Mouse (Mus musculus) myocyte (in vitro differentiated cells): ENCODE data around the gene Ryr2. TPM values are rescaled to one million over a fixed set of nuclear protein-coding genes. Genes with fewer than 3 reads are reported as not detected.

Source experiments
- H3K27me3 ChIP-seq: one replicate; pipeline ENCODE4 v1.6.1; 2011; ENCODE audit not compliant: control insufficient read depth, insufficient read depth, insufficient read length
- H3K36me3 ChIP-seq: one replicate; pipeline ENCODE4 v1.6.1; 2011; ENCODE audit not compliant: control insufficient read depth, insufficient read depth
- H3K4me2 ChIP-seq: one replicate; pipeline ENCODE4 v1.6.1; 2011; ENCODE audit warnings: low read depth, control low read depth
- H3K4me3 ChIP-seq: one replicate; pipeline ENCODE4 v1.5.1; 2011; ENCODE audit warnings: mild to moderate bottlenecking, control low read depth, moderate library complexity
- H3K79me2 ChIP-seq: one replicate; pipeline ENCODE4 v1.6.1; 2011; ENCODE audit not compliant: control insufficient read depth, insufficient read depth
- H3ac ChIP-seq: one replicate; pipeline ENCODE4 v1.6.1; 2011; ENCODE audit not compliant: control insufficient read depth, insufficient read length
- CEBPB ChIP-seq: IDR thresholded peaks from 2 replicates; pipeline ENCODE4 v1.6.1; 2011; ENCODE audit warnings: mild to moderate bottlenecking, moderate library complexity; ENCODE audit not compliant: poor library complexity, insufficient read depth, severe bottlenecking
- E2F4 ChIP-seq: IDR thresholded peaks from one replicate; pipeline ENCODE4 v1.6.1; 2011; ENCODE audit warnings: mild to moderate bottlenecking, control low read depth, moderate library complexity; ENCODE audit not compliant: insufficient read depth
- MAX ChIP-seq: IDR thresholded peaks from one replicate; pipeline ENCODE4 v1.6.1; 2011; ENCODE audit warnings: low read depth, mild to moderate bottlenecking, control low read depth
- MYOD1 ChIP-seq, 3 experiments: IDR thresholded peaks; one replicate each; pipeline ENCODE4 v1.6.1; 2011; ENCODE audit warnings: control low read depth in 2 of 3, low read depth in 2 of 3, mild to moderate bottlenecking in 2 of 3, moderate library complexity in 1 of 3; ENCODE audit not compliant: insufficient read length in 2 of 3, control insufficient read depth in 1 of 3
- MYOG ChIP-seq, 3 experiments: IDR thresholded peaks; one replicate each; pipeline ENCODE4 v1.6.1; 2011; ENCODE audit warnings: control low read depth in 2 of 3, low read depth in 2 of 3, mild to moderate bottlenecking in 2 of 3; ENCODE audit not compliant: insufficient read length in 2 of 3, control insufficient read depth in 1 of 3, insufficient read depth in 1 of 3
- POLR2A ChIP-seq: IDR thresholded peaks from one replicate; pipeline ENCODE4 v1.6.1; 2011; ENCODE audit warnings: low read depth, mild to moderate bottlenecking, control low read depth, moderate library complexity; ENCODE audit not compliant: insufficient read length
- POLR2AphosphoS2 ChIP-seq: IDR thresholded peaks from one replicate; pipeline ENCODE4 v1.6.1; 2011; ENCODE audit warnings: low read depth, control low read depth; ENCODE audit not compliant: insufficient read length
- REST ChIP-seq: IDR thresholded peaks from one replicate; pipeline ENCODE4 v1.6.1; 2011; ENCODE audit warnings: mild to moderate bottlenecking, control low read depth, moderate library complexity; ENCODE audit not compliant: insufficient read depth, insufficient read length
- SRF ChIP-seq: IDR thresholded peaks from one replicate; pipeline ENCODE4 v1.6.1; 2011; ENCODE audit warnings: low read depth; ENCODE audit not compliant: control insufficient read depth, insufficient read length
- TCF12 ChIP-seq: IDR thresholded peaks from one replicate; pipeline ENCODE4 v1.6.1; 2011; ENCODE audit warnings: mild to moderate bottlenecking, control low read depth; ENCODE audit not compliant: poor library complexity, insufficient read depth, severe bottlenecking
- TCF3 ChIP-seq: IDR thresholded peaks from one replicate; pipeline ENCODE4 v1.6.1; 2011; ENCODE audit warnings: low read depth, control low read depth; ENCODE audit not compliant: insufficient read length
- USF1 ChIP-seq: IDR thresholded peaks from one replicate; pipeline ENCODE4 v1.6.1; 2011; ENCODE audit warnings: low read depth, mild to moderate bottlenecking, control low read depth, moderate library complexity
- polyA plus RNA-seq: library from polyadenylated mRNA; unstranded; fragments of >200 nt; fragmentation: generic; extraction: Trizol; gene quantifications from one replicate; pipeline ENCODE4 v1.2.1, GENCODE M21; 2012; ENCODE audit warnings: missing spikeins

Ryr2 gene
- polyA plus RNA-seq, 1 experiment, result not detected

DNA sequence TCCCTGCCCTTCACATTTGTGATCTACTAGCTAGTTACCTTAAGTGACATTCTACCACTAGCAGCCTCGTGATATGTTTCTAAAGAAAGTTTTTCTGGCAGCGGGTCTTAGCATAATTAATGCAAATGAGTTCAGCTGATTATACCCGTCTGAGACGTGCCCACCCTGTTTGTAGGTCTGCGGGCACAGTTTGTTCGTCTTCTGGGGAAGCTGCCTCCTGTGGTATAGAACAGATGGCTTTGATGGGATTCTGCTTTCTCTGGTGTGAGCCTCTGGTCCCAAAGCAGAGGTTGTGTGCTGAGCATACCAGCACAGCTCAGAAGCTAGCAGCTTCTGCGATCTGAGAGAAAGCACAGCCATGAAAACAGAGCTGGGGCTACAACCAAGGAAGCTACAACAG is 348.9 kb downstream of the Ryr2 start:
- Histone ChIP-seq H3K4me3 (no peak overlapping the region), H3K4me2 (no peak overlapping the region), H3K79me2 (no peaks in the 10 kb centered on the region), H3K27me3 (no peaks in the 10 kb centered on the region), H3K36me3 (no peaks in the 10 kb centered on the region), H3ac (no peak overlapping the region)
- TF ChIP-seq REST, result no peak
- TF ChIP-seq POLR2AphosphoS2, result no peak
- TF ChIP-seq MAX, result no peak
- TF ChIP-seq USF1, result no peak
- TF ChIP-seq CEBPB, result no peak
- TF ChIP-seq TCF12, result no peak

DNA sequence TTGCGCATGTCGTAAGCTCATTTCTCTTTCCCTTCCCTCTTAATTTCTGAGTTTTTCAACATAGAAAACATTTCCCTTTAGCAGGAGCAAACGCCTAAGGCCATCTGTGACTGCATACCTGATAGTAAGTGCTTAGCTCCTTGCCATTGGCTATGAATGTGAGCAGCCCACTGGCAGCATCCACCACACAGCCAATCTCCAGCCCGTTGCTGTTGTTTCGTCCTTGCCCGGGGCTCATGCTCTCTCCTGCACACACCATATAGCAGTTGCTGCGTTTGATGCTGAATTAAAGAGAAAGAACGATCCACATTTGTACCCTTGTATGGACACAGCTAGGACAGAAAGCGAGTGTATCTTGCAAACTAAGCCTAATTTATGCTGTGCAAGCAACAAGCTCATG is 361.3 kb downstream of the Ryr2 start:
- no peak for TF ChIP-seq POLR2A
- TF ChIP-seq MYOG (IDR thresholded peaks at IDR 0.05; ENCODE audit: control insufficient read depth in 1 of 3, insufficient read depth in 1 of 3, insufficient read length in 2 of 3, low read depth in 2 of 3), result no peak
- TF ChIP-seq TCF12, result no peak
- TF ChIP-seq REST, result no peak
- no peak for TF ChIP-seq MYOD1 (IDR thresholded peaks at IDR 0.05; ENCODE audit: control insufficient read depth in 1 of 3, insufficient read length in 2 of 3, low read depth in 2 of 3)
- no peak for TF ChIP-seq POLR2AphosphoS2
- TF ChIP-seq MAX, result no peak
- TF ChIP-seq SRF, result no peak
- no peak for TF ChIP-seq CEBPB
- TF ChIP-seq E2F4, result no peak
- Histone ChIP-seq H3K27me3 (no peaks in the 10 kb centered on the region), H3K36me3 (no peaks in the 10 kb centered on the region), H3K4me3 (no peak overlapping the region), H3K4me2 (no peak overlapping the region), H3ac (no peak overlapping the region), H3K79me2 (no peaks in the 10 kb centered on the region)

DNA sequence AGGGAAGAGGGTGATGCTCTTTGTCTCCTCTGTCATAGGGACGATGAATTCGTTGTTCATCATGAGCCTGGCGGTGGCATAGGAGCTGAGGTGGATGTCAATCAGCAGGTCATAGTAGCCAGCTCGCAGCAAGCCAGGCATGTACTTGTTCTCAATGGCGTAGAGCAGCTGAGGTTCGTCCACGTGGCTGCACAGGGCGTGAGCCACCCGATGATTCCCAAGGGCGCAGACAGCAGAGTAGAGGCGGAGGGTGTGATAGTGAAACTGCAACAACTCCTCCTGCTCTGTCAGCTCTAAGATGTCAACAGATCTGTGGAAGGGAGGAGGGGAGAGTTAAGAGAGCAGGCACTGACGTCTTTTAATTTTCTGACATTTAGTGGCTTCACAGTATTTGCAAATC is 368.5 kb downstream of the Ryr2 start:
- Histone ChIP-seq H3K36me3 (no peaks in the 10 kb centered on the region), H3K4me3 (no peak overlapping the region), H3K27me3 (no peaks in the 10 kb centered on the region), H3K4me2 (no peak overlapping the region), H3K79me2 (no peaks in the 10 kb centered on the region), H3ac (no peak overlapping the region)
- TF ChIP-seq TCF12, result no peak
- no peak for TF ChIP-seq CEBPB
- TF ChIP-seq POLR2A, result no peak
- TF ChIP-seq REST, result no peak
- no peak for TF ChIP-seq SRF
- no peak for TF ChIP-seq MYOG (IDR thresholded peaks at IDR 0.05; ENCODE audit: control insufficient read depth in 1 of 3, insufficient read depth in 1 of 3, insufficient read length in 2 of 3, low read depth in 2 of 3)
- no peak for TF ChIP-seq MYOD1 (IDR thresholded peaks at IDR 0.05; ENCODE audit: control insufficient read depth in 1 of 3, insufficient read length in 2 of 3, low read depth in 2 of 3)

DNA sequence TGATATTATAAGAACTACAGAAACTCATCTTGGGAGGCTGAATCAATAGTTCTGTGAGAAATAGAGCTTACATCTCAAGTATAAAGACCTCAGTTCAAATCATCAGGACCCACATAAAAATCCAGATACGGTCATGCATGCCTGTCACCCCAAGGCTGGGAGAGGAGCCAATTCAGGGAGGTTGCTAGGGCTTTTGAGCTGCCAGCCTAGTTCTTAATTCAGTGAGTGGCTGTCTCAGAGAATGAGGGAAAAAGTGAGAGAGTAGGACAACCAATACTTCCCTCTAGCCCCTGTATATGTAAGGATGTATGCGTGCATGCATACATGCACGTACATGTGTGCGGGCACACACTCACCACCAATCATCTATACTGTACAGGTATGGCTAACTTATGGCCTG is 390.5 kb downstream of the Ryr2 start:
- H3K36me3 ChIP-seq, result no peaks in the 10 kb centered on the region
- no peak for TF ChIP-seq POLR2AphosphoS2
- TF ChIP-seq SRF, result no peak
- TF ChIP-seq POLR2A, result no peak
- no peak for TF ChIP-seq CEBPB
- no peak for TF ChIP-seq USF1
- TF ChIP-seq MAX, result no peak
- no peak for TF ChIP-seq E2F4
- no peak for TF ChIP-seq MYOG (IDR thresholded peaks at IDR 0.05; ENCODE audit: control insufficient read depth in 1 of 3, insufficient read depth in 1 of 3, insufficient read length in 2 of 3, low read depth in 2 of 3)
- TF ChIP-seq TCF3, result no peak
- no peak for TF ChIP-seq MYOD1 (IDR thresholded peaks at IDR 0.05; ENCODE audit: control insufficient read depth in 1 of 3, insufficient read length in 2 of 3, low read depth in 2 of 3)

DNA sequence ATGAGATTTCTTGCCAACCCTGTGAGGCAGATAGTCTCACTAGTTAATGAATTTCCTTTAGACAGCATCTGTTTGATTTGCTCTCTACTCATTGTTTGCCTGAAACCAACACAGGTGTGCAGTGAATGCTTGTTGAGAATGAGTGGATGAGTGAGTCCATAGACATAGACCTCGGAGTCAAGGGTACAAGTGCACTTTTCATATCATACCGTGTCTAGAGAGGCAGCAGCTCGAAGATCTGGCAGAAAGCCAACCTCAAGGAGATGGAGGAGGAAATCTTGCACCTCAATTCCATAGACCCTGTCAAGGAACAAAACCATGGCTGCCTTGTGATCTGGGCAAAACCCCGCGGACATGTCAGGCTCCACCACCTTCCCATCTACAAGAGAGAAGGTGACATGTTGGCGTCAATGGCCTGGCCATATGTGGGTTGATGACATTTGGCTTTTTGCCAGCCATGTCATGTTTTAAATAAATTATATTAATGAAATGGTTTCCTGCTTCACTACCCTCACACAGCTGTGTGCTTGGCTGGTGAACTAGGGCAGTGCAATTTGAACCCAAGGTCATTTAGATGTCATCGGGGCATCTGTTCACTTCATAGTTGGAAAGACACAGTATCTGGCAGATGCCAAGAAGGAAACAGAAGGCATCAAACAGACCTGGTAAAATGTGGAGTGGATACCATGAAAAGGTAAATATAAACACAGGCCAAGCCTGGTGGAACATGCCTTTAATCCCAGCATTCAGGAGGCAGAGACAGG is 396.9 kb downstream of the Ryr2 start:
- TF ChIP-seq POLR2AphosphoS2 (no peak), SRF (no peak), POLR2A (no peak), CEBPB (no peak), REST (no peak), USF1 (no peak), TCF12 (no peak), TCF3 (no peak), MAX (no peak), MYOD1 (IDR thresholded peaks at IDR 0.05; ENCODE audit: control insufficient read depth in 1 of 3, insufficient read length in 2 of 3, low read depth in 2 of 3) (no peak), E2F4 (no peak)
- H3K27me3 ChIP-seq, result no peaks in the 10 kb centered on the region
- no peak overlapping the region for H3K4me2 ChIP-seq
- H3ac ChIP-seq, result no peak overlapping the region
- H3K79me2 ChIP-seq, result no peaks in the 10 kb centered on the region
- H3K4me3 ChIP-seq, result no peak overlapping the region
- no peaks in the 10 kb centered on the region for H3K36me3 ChIP-seq

More for the DNA sequence above, 390.5 kb downstream of the Ryr2 start:
- no peak overlapping the region for H3ac ChIP-seq
- no peak overlapping the region for H3K4me2 ChIP-seq
- H3K79me2 ChIP-seq, result no peaks in the 10 kb centered on the region
- no peak overlapping the region for H3K4me3 ChIP-seq
- H3K27me3 ChIP-seq, result no peaks in the 10 kb centered on the region
